Mouse (Mus musculus) skeletal muscle tissue, adult 2 months (tissue): Measurements from ENCODE around the gene Gm10322.

Experiments used
- DNase-seq: peaks from one replicate; pipeline ENCODE4 v3.0.0-alpha.2; 2012; ENCODE audit warnings: low read depth, low spot score

Gm10322 gene

DNA sequence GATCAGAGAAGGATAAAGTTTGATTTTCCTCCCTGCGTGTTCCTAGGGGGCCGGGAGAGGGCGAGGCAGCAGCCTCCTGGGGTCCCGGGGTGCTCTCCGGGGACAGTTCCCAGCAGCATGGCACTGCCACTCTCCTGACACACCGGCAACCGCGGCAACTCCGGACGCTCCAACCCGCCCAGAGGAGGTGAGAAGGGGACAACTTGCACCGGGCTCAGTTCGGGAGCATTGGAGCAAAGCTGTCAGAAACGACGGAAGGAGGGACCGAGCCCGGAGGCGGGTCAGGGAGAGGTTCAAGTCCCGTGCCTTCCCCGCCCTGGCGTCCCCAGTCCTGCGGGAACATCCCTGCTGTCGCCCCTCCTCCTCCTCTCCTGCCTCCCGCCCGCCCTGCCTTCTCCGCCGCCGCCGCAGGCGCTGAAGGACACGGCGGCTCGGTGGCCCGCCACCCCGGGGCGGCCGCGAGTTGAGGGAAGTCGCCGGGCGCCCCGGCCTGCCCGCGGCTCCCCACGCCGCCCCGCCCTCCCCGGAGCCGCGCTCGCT, at the start of gene Gm10322:
Gene Gm10322, plus strand, starts transcription at position 83 of the 540 bp plus-strand sequence.
- DNase-seq, result peak; percentile 68

DNA sequence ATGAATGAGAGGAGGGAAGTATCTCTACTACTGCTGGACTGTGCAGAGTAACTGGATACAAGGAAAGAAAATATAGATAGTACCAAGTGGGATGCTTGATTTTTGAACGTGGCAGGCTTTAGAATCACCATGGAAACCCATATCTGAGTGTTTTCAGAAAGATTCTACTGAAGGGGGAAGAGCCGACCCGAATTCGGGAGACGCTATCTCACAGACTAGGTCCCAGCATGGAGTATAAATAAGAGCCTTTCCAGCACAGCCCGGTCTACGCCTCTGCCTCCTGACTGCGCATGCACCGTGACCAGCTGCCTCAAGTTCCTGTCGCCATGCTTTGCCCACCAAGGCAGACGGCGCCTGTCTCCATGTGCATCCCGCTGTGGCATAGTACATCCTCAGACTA, 48.9 kb upstream of the Gm10322 start:
- no peak for DNase-seq

DNA sequence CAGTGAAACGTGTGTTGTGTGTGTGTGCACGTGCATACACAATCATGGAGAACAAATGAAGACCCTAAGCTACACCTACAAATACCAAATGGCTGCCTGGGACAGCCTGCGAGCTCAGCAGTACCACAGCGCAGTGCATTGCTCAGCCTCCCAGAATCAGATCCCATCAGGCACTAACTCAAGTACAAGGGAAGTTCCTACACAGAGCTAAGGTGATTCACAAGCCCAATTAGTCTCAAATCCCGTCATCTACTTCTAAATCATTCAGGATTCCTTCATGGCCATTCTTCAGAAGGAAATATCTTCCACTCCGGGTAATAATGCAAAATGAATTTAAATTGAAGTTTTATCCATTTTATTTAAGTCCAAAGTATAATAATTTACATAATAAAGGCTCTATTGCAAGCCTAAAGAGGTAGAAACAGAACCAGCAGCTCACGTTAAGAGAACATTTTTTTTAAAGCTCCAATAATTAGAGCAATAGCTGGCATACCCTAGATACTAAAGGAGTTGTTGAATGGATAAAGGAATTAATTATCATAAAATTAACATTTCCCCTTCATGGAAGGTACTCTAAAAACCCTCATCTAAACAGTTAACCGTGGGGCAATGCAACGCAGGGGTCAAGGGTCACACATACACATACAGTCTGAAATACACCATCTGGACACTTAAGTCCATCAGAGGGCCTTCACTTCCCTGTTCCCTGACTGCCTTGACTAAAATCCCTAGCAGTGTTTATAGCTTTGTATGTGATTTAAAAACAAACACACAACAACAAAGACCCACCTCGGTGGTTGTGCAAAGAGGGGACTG, 47.0 kb upstream of the Gm10322 start:
- no peak for DNase-seq

DNA sequence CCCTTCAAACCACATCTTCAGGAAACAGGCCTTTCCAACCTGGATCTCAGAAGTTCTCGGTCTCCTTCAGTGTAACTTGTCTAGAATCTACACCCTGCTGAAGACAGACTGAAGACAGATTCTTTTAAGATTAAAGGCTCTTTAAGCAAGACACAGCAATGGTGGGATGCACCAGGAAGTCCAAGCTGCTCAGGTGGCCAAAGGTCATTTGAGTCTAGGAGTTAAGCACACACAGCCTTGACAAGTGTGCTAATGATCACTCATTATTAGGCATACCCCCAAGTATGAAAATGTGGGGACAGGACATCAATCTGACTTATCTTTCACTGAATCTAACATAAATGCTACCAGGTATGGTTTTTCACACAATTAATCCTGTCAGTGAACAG, 46.4 kb upstream of the Gm10322 start:
- no peak for DNase-seq

DNA sequence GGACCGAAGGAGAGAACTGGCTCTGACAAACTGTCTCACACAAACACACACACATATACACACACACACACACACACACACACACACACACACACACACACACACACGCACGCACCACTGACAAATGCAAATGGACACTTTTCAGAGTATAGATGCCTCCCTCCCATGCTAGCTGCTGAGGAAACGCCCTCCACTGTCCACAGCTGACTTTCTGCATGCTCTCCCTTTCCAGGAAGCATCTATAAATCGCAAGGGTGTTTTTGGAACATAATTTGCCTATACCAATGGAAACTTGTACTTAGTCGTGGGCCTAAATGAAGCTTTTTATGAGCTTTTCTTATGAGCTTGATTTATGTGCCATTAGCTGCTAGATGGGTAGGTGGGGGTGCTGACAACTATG, 45.5 kb upstream of the Gm10322 start:
- no peak for DNase-seq

DNA sequence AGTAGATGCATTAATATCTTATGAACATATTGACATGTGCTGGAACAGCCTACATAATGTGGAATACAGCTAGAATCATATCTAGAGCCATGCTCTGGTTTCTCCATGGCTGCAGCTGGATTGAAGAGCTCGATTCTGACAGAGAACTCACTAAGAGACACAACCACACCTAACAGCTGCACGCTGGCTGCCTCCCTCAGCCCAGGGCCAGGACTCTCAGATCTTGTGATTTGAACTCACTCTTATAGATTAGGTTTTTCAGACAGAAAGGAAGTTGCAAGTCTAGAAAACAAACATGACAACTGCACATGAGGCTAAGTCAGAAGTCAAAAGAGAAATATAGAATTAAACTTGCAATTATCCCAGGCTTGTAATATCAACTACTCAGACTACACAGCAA, 45.1 kb upstream of the Gm10322 start:
- DNase-seq, result no peak

DNA sequence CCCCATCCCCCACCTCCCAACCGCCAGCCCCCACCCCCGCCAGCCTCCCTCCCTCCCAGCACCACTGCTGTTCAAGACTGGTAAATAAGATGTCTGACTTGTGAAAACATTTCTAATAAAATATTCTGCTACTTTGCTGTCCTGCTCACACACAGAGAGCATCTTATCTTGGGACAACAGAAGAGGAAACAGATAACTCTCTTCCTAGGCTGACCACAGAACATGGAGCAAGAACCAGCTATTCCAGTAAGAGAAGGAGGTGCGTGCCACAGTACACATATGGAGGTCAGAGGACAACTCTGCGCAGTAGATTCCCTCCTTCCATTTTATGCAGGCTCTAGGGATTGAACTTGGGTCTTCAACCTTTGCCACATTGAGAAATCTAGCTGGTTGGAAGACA, 44.6 kb upstream of the Gm10322 start:
- DNase-seq, result no peak

DNA sequence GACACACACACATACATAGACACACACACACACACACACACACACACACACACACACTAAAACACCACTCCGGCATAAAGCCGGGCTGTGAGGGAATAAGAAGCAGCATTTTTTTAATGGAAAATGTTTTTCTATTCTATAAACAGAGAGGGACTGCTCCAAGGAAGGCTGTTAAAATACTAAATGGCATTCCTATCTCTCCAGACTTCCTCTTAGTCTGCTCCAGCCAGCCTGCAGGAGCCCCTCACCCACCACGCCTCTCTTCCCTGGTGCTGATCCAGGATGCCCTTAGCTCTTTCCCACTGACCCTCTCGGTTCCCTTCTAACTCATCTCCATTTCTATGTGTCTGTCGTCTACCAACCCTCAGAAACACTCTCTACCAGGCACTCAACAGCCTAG, 43.9 kb upstream of the Gm10322 start:
- no peak for DNase-seq

DNA sequence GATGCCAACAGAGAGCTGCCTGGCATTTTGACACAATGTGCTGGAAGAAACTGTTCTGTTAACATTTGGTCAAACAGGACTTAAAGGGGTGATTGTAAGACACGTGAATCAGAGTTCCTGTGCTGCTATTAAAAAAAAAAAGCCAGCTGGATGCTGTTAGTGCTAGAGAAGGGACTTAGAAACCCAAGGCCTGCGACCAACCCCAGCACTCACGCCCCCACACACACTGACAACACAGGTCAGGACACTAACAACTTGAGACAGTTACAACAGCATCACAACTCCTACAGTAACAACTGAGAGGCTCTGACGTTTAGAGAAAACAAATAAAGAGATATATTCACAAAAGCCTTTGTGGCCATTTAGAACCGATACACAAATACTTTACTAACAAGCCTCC, 39.6 kb upstream of the Gm10322 start:
- no peak for DNase-seq

DNA sequence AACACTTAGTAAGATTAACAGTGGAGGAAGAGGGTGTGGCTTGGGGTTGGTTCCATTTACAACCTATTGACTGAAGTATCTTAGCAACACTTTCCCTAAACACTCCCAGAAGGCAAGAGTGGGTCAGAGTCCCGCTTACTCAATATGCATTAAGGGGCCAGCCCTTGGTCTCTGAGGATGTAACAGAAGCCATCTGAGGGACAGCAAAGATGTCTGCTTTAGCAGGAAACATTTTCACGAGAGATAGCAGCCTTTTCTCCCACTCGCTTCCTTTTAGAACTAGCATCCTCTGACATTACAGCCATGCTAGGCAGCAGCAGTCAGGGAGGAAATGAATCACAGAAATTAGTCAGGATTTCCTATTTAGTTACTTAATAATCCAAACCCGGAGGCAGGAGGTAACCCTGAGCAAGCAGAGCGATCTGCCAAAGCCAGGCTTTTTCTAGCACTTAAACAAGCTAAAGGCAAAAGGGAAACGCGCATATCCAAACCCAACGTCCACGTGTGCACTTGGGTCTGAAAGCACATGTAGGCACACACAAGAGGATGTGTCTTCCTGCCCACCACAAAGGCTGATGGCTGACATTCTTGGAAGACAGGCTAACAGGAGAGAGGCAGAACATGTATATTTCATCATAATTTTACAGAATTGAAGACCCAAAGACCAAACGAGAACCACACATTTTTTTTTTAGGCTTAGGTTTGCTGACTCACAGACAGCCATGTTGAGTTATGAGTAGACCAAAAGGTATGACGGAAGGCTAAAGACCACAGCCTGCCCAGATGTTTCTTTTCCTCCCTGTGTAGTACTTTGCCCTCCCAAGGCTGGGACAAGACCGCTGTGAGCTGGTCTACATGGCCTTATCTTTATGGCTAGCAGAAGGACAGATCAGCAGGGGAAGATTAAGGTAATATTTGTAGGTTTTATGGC, 37.7 kb upstream of the Gm10322 start:
- DNase-seq, result peak; percentile 50

DNA sequence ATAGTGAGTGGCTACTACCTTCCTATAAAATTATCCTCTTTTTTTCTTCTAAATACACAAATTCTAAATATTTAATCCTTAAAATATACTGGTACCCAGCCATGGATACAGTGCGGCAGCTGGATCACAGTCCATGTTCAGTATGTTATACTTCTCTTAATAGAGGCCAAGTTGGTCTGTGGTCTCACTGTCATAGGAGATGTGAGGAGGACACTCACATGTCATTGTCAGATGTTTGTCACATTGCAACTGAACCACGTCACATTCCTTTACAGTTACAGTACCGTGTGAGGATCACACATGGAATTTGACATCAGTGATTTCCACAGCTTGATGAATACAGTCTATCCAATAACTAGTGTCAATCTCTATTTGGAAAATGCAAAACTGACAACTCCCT, 36.2 kb upstream of the Gm10322 start:
- no peak for DNase-seq

DNA sequence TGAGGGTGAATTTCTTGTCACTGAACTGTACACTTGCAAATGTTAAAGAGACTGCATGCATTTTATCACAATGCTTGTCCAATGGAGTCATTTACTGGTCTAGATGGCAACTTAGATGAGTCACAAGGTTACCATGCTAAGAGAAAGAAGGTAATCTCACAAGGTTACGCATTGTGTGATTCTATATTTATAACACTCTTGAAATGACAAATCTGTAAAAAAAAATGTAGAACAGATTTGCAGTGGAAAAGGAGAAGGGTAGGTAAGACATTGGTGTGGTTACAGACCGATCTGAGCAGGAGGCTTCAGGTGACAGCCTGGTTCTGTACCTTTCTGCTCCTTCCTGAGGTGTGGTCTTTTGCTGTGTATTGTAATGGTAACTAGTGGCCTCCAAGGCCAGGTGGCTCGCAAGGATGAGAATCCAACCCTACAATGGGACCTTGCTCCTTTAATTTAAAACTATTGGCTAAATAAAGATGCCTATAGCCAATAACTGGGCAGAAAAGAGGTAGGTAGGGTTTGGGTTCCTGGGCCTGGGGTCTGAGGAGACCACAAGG, 35.2 kb upstream of the Gm10322 start:
- DNase-seq, result no peak

DNA sequence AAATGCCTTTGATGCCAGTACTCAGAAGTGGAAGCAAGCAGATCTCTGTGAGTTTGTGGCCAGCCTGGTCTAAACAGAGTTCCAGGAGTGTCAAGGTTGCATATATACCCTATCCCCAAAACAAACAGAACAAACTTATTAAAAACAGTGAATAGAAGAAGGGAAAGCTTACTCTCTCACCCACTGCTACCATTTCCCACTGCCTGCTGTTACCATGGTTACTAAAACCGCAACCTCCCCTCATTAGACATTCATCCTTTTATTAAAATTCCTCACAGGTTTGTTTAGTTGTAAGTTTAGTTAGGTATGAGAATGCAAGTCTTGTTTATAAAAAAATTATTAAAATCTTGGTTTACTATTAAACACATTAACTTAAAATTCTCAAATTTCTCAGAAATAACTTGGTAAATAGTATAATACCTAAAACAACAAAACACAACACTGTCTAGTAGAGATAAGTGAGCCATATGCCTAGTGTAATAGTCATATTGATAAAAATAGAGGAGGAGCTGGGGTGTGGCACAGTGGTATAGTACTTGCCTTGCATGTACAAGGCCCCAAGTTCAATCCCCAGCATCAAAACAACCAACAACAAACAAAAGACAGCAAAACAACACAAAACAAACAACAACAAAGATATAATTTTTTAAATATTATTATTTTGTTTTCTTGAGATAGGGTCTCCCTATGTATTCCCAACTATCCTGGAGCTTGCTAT, 33.9 kb upstream of the Gm10322 start:
- no peak for DNase-seq

DNA sequence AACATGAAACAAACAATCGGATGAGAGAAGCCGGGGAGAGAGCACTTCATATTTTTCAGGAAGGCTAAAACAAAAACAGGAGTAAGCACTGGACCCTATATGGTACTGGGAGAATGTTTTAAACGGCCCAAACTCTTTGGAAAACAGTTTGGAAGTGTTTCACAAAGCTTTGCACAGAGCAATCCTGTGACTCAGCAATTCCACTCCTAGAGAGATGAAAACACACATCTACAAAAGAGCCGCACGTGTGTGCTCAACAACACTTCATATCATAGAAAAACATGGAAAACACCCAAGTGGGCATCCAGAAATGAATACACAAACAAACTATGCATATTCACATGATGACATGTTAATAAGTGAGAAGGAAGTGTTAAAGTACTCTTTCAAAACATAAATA, 30.2 kb upstream of the Gm10322 start:
- DNase-seq, result no peak

DNA sequence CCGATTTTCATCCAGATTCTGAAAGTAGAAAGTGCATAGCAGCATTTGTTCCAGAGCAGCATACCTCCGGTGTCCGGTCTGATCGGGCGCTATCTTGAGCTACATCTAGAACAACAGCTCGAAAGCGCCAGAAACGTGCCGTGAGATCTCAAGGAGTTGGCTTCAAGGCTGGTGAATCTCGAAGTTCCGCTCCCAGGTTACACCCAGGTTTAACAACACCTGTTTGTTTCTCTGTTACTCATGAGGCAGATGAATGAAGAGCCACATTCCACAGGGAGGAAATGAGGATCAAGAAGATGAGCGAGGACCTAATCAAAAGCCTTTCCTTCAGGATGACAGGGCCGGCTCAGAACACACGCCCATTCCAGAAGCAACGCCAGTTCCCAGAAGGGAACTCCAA, 29.0 kb upstream of the Gm10322 start:
- DNase-seq, result no peak

DNA sequence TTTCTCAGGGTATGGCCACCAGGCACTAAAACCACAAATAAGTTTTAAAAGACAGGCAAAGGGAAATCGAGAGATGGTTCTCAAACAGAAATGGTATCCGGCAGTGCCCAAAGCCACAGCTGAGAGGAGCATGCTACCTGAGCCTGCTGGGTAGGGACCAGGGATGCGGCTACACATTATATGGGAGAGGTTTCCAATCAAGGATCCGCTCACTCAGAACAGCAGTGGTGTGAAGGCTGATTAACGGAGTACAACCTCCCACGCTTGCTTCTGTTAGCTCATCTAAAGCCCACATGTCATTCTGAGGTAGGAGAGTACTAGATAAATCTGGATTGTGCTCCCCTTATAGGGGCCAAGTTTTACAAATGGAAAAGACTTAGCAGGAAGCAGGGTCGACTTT, 27.7 kb upstream of the Gm10322 start:
- no peak for DNase-seq

DNA sequence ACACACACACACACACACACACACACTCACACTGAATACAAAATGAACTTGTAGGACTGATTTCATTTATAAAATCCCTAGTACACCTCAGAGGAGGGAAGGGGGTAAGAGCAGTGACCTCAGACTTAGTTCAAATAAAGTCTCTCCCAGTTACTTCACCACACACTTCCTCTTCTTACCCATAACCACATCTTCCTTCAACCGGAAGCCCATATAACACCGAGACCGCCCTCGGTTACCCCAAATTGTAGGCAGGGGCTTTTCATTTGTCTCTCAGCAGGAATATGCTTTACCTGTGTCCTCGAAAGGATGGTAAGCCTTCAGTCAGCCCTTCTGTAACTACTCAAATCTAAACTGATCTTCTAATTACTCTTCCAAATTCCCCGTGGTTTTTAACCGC, 26.4 kb upstream of the Gm10322 start:
- no peak for DNase-seq

DNA sequence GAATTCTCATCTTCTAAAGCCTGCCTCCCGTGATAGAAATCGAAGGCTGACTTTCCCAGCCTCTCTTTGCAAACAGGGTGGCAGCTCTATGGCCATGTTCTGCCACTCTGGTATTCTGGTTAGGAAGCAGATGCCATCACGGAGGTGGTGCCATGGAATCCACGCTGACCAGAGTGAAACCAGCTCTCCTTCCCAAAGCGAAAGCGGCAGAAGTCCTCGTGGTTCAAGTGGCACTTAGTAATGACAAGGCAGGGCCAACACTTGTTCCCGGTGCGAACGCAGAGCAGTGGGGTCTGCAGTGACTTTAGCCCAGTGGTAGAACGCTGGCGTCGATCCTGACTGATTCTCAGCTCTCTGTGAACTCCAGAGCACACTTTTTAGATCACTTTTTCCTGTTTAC, 26.0 kb upstream of the Gm10322 start:
- DNase-seq, result no peak

DNA sequence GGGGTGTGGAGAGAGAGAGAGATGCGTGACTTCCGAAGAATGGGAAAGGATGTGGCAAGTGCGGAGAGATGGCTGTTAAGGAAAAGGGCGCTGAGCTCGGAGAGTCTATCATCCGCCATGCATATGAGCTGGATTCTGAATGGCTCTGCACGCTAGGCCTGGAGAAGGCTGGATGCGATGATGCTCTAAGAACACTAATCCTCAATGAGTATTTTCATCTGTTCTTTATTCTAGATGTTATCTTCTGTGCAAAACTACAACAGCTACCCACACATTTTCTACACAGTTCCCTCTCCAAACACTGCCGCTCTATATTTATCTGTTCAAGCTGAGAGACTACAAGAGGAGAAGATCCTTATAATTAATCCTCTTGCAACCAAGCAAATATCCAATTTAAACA, 25.3 kb upstream of the Gm10322 start:
- DNase-seq, result no peak

DNA sequence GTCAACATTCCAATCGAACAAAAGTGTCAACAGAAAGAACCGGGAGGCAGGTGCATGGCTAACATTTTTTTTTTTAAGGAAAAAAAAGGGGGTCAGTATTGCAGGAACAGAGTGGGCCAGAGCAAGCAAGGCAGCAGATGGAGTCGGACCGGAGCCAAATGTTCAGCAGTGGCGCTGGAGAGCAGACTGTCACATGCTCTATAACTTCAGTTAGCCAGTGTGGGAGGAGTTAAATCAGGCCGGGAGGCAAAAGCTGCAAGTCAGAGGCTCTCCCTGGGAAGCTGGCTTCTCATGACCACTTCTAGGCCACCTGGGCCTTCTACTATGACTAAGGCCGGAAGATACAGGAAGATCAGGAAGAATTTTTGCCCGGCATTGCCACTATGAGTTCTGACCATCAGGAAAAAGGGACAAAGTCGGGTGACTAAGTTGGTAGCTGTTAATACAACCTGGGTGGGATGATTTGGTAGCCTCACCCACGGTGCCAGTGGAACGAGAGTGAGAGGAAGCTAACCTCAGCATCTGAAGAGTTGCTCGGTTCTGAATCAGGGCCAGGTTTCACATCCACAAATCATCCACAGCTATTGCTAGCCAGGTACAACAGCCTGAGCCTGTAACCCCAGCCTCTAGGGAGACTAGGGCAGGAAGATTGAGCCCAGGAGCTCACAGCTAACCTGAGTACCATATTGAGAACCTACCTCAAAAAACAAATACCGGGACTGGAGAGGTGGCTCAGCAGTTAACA, 21.9 kb upstream of the Gm10322 start:
- DNase-seq, result peak; percentile 30

DNA sequence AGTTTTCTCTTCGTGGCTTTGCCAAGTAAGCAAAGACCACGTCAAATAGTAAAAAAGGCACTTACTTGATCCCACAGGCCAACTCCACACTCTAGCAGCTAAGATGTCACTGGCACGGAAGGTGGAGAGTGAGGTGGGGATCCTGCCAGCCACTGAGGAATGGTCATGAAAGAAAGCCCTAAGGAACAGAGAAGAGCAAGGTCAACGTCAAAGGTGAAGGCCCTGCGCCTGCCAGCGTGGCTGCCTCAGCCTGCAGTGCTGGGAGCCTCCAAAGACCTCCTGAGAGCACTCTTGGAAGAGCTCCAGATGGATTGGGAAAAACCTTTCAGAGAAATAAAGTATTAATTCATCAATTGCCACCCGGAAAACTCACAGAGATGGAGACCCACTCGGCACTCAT, 15.3 kb upstream of the Gm10322 start:
- DNase-seq, result no peak
